Comparison of ENCODE assay signal across 29 mouse cellular contexts in the genomic region with DNA sequence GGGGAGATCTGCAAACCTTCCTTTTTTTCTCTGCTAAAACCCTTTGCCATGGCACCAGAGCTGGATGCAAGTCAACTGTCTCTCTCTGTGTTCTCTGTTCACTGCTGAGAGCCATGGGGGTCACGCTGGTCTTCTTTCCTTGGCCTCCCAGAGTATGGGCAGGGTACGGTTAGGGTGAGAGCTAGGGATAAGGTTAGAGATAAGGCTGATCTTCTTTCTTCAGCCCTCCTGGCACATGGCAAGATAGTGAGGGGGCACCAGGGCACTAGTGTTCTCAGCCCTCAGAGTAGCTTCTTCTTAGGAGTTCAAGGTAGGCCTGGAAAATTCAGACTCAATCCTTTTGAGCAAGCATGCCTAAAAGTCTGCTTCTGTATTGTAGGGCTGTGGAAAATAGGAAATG.
DNase-seq lines count a peak whose midpoint lies in the region; ATAC-seq and TF ChIP-seq lines count a peak whose summit lies in the region.
"Had no signal": no experiment of that assay in that cellular context is flagged by ENCODE, and none has a peak within 500 bp of the region (broad histone marks: within the 10 kb centered on the region; RNA-seq: fewer than 3 reads in every experiment).

No protein-coding gene starts in this region.

- H3K9ac ChIP-seq in MEL (ENCODE audit: control insufficient read depth, low read depth, low read length, poor library complexity, severe bottlenecking) = no peak overlapping the region
- H3K9ac ChIP-seq in liver, embryonic 12.5 days = no peak overlapping the region
- H3K9ac ChIP-seq in liver, postnatal 0 days (replicated peaks) = no peak overlapping the region
- no peak overlapping the region for H3K9ac ChIP-seq in intestine, embryonic 16.5 days (ENCODE audit: low read depth, low read length)
- H3K9ac ChIP-seq: embryonic facial prominence, embryonic 12.5 days; forebrain, embryonic 12.5 days; forebrain, postnatal 0 days; heart, embryonic 13.5 days; hindbrain, embryonic 15.5 days; kidney, embryonic 15.5 days; lung, embryonic 14.5 days; midbrain, embryonic 12.5 days; neural tube, embryonic 13.5 days had no signal

- TF ChIP-seq RAD21 in MEL (IDR thresholded peaks at IDR 0.05; ENCODE audit: low read depth, low read length) = no peak

- no peaks in the 10 kb centered on the region for H3K27me3 ChIP-seq in MEL (ENCODE audit: control insufficient read depth in 1 of 2, insufficient read depth in 2 of 2, low read length in 2 of 2)
- H3K27me3 ChIP-seq in liver, embryonic 12.5 days (replicated peaks) = no peaks in the 10 kb centered on the region
- no peaks in the 10 kb centered on the region for H3K27me3 ChIP-seq in liver, postnatal 0 days (ENCODE audit: insufficient read depth, low read length)
- no peaks in the 10 kb centered on the region for H3K27me3 ChIP-seq in intestine, embryonic 16.5 days (replicated peaks; ENCODE audit: control insufficient read depth, insufficient read depth, low read length)
- H3K27me3 ChIP-seq: embryonic facial prominence, embryonic 12.5 days; forebrain, embryonic 12.5 days; heart, embryonic 13.5 days; hindbrain, embryonic 15.5 days; kidney, embryonic 15.5 days; midbrain, embryonic 12.5 days; neural tube, embryonic 13.5 days had no signal

- no peak for TF ChIP-seq POLR2A in MEL (IDR thresholded peaks at IDR 0.05; ENCODE audit: control insufficient read depth in 1 of 2, insufficient read depth in 1 of 2, low read depth in 1 of 2, low read length in 2 of 2, poor library complexity in 1 of 2)

- WGBS in liver, embryonic 12.5 days (ENCODE audit: insufficient replicate concordance) = 38% methylated on average over 2 of the region's 2 CpGs
- 56% methylated on average over 2 of the region's 2 CpGs for WGBS in liver, postnatal 0 days (ENCODE audit: insufficient replicate concordance)
- 92% methylated on average over 2 of the region's 2 CpGs for WGBS in intestine, embryonic 16.5 days

- H3K36me3 ChIP-seq in MEL (ENCODE audit: control insufficient read depth in 1 of 2, insufficient read depth in 2 of 2, low read length in 2 of 2) = peaks cover 0 to 38% of the 10 kb centered on the region in 2 experiments; a peak in 2 of 4 replicates
- H3K36me3 ChIP-seq in liver, embryonic 12.5 days = no peaks in the 10 kb centered on the region
- H3K36me3 ChIP-seq in liver, postnatal 0 days (replicated peaks; ENCODE audit: insufficient read depth, low read length) = no peaks in the 10 kb centered on the region
- H3K36me3 ChIP-seq in intestine, embryonic 16.5 days (ENCODE audit: control insufficient read depth, insufficient read depth, low read length) = no peaks in the 10 kb centered on the region
- H3K36me3 ChIP-seq: embryonic facial prominence, embryonic 12.5 days; forebrain, embryonic 12.5 days; heart, embryonic 13.5 days; hindbrain, embryonic 15.5 days; kidney, embryonic 15.5 days; midbrain, embryonic 12.5 days; neural tube, embryonic 13.5 days had no signal

- peak; percentile 89 for ATAC-seq in liver, embryonic 12.5 days
- ATAC-seq in liver, postnatal 0 days = no peak
- no peak for ATAC-seq in intestine, embryonic 16.5 days
- ATAC-seq: activated CD4-positive, CD25-positive, alpha-beta regulatory T cell, adult 4 months; forebrain, postnatal 0 days; inflammation-experienced regulatory T-cells, adult 6 months had no signal

- DNase-seq in MEL (ENCODE audit: low read depth, low spot score) = peak; percentile 28
- peak; percentile 24 for DNase-seq in c-Kit-positive CD71-positive TER-119-negative erythroid progenitor cells, embryonic 14.5 days (ENCODE audit: low read depth)
- DNase-seq in liver, postnatal 0 days = no peak
- DNase-seq in thymus, adult 18-20 months = no peak
- DNase-seq in heart, adult 9 months (ENCODE audit: low spot score in 2 of 2) = no peak
- DNase-seq: adrenal gland, adult 2 months; adrenal gland, postnatal 36 days; B cell, adult 2 months; cerebellum, adult 11 months; cerebellum, adult 9-10 months; cerebellum, postnatal 36 days; forebrain, postnatal 0 days; heart, adult 2 months; heart, postnatal 10 days; kidney, adult 18-20 months; kidney, postnatal 25 days; lung, embryonic 14.5 days; thymus, postnatal 14 days had no signal

- H3K4me2 ChIP-seq in liver, embryonic 12.5 days = no peak overlapping the region
- H3K4me2 ChIP-seq in liver, postnatal 0 days (ENCODE audit: low read depth, low read length) = peak overlapping the region; percentile 8; the same call in 1 of the 2 replicates
- no peak overlapping the region for H3K4me2 ChIP-seq in intestine, embryonic 16.5 days (ENCODE audit: low read depth, low read length)
- H3K4me2 ChIP-seq: embryonic facial prominence, embryonic 12.5 days; forebrain, embryonic 12.5 days; heart, embryonic 13.5 days; hindbrain, embryonic 15.5 days; kidney, embryonic 15.5 days; lung, embryonic 14.5 days; midbrain, embryonic 12.5 days; neural tube, embryonic 13.5 days had no signal

- no peak for TF ChIP-seq CTCF in MEL (IDR thresholded peaks at IDR 0.05 in 2 of 3, conservative IDR thresholded peaks at IDR 0.05 in 1 of 3; ENCODE audit: control insufficient read depth in 1 of 3, insufficient read depth in 1 of 3, low read depth in 2 of 3, low read length in 3 of 3, poor library complexity in 1 of 3, severe bottlenecking in 1 of 3)
- no peak for TF ChIP-seq CTCF in liver, postnatal 0 days (IDR thresholded peaks at IDR 0.05; ENCODE audit: low read depth)

- no peaks in the 10 kb centered on the region for H3K79me2 ChIP-seq in MEL (ENCODE audit: control insufficient read depth, insufficient read depth, low read length, poor library complexity)

- peaks cover 22 to 37% of the 10 kb centered on the region in 2 experiments for H3K4me1 ChIP-seq in MEL (ENCODE audit: control insufficient read depth in 1 of 2, insufficient read depth in 2 of 2, low read length in 2 of 2)
- peaks cover 30% of the 10 kb centered on the region for H3K4me1 ChIP-seq in liver, embryonic 12.5 days
- peaks cover 25% of the 10 kb centered on the region for H3K4me1 ChIP-seq in liver, postnatal 0 days (ENCODE audit: insufficient read depth)
- no peaks in the 10 kb centered on the region for H3K4me1 ChIP-seq in intestine, embryonic 16.5 days (ENCODE audit: control insufficient read depth, insufficient read depth, low read length)
- H3K4me1 ChIP-seq: forebrain, embryonic 12.5 days had no signal

- peak; percentile 38 to 86; a peak in 3 of 4 replicates for TF ChIP-seq EP300 in MEL (IDR thresholded peaks at IDR 0.05; ENCODE audit: low read depth in 1 of 2, low read length in 2 of 2)
- TF ChIP-seq EP300 in liver, postnatal 0 days (IDR thresholded peaks at IDR 0.05; ENCODE audit: low read depth) = peak; percentile 93

- H3K9me3 ChIP-seq in MEL (replicated peaks; ENCODE audit: insufficient read depth, low read length) = no peaks in the 10 kb centered on the region
- H3K9me3 ChIP-seq in liver, embryonic 12.5 days (replicated peaks) = no peaks in the 10 kb centered on the region
- no peaks in the 10 kb centered on the region for H3K9me3 ChIP-seq in liver, postnatal 0 days (ENCODE audit: low read length)
- H3K9me3 ChIP-seq in intestine, embryonic 16.5 days (ENCODE audit: control insufficient read depth, low read length) = no peaks in the 10 kb centered on the region
- H3K9me3 ChIP-seq: embryonic facial prominence, embryonic 12.5 days; forebrain, embryonic 12.5 days; heart, embryonic 13.5 days; hindbrain, embryonic 15.5 days; kidney, embryonic 15.5 days; midbrain, embryonic 12.5 days; neural tube, embryonic 13.5 days had no signal

- H3K4me3 ChIP-seq in MEL (ENCODE audit: control insufficient read depth in 1 of 2, insufficient read depth in 1 of 2, low read depth in 2 of 2, low read length in 2 of 2) = no peak overlapping the region
- no peak overlapping the region for H3K4me3 ChIP-seq in liver, embryonic 12.5 days
- no peak overlapping the region for H3K4me3 ChIP-seq in liver, postnatal 0 days (ENCODE audit: low read depth, low read length)
- H3K4me3 ChIP-seq in intestine, embryonic 16.5 days (ENCODE audit: low read length) = no peak overlapping the region
- H3K4me3 ChIP-seq: embryonic facial prominence, embryonic 12.5 days; forebrain, embryonic 12.5 days; heart, adult 2 months; heart, embryonic 13.5 days; hindbrain, embryonic 15.5 days; kidney, embryonic 15.5 days; midbrain, embryonic 12.5 days; neural tube, embryonic 13.5 days had no signal

- H3K27ac ChIP-seq in MEL (ENCODE audit: control insufficient read depth, low read depth, low read length) = peak overlapping the region; percentile 2; the same call in 1 of the 2 replicates
- peak overlapping the region; percentile 36; the same call in 1 of the 2 replicates for H3K27ac ChIP-seq in liver, embryonic 12.5 days
- 0 out of 2 replicates have a peak overlapping the region, but pooled peaks have one; percentile 25 for H3K27ac ChIP-seq in liver, postnatal 0 days (ENCODE audit: low read depth)
- no peak overlapping the region for H3K27ac ChIP-seq in intestine, embryonic 16.5 days (ENCODE audit: low read length)
- H3K27ac ChIP-seq: embryonic facial prominence, embryonic 12.5 days; forebrain, embryonic 12.5 days; heart, adult 2 months; heart, embryonic 13.5 days; hindbrain, embryonic 15.5 days; kidney, embryonic 15.5 days; midbrain, embryonic 12.5 days; neural tube, embryonic 13.5 days had no signal

TF ChIP-seq in MEL, 35 proteins besides CTCF, POLR2A, EP300 and RAD21:
- TF ChIP-seq TCF12 (IDR thresholded peaks at IDR 0.05; ENCODE audit: low read depth, low read length) (peak; percentile 81), ETS1 (IDR thresholded peaks at IDR 0.05; ENCODE audit: low read depth, low read length) (peak; percentile 49), GATA1 (IDR thresholded peaks at IDR 0.05; ENCODE audit: low read depth, low read length) (peak; percentile 80), MAX (IDR thresholded peaks at IDR 0.05; ENCODE audit: low read length) (no peak)

Comparison
In these comparisons a context has a peak if more than half of its experiments do, and no peak if none do; other contexts are left out.
1. DNase-seq: peak in MEL (single experiment) and c-Kit-positive CD71-positive TER-119-negative erythroid progenitor cells, embryonic 14.5 days (single experiment); none in liver, postnatal 0 days (single experiment), thymus, adult 18-20 months (0 of 2) and heart, adult 9 months (0 of 2).